Comparison of ENCODE assay signal across 21 mouse cellular contexts in the genomic region with DNA sequence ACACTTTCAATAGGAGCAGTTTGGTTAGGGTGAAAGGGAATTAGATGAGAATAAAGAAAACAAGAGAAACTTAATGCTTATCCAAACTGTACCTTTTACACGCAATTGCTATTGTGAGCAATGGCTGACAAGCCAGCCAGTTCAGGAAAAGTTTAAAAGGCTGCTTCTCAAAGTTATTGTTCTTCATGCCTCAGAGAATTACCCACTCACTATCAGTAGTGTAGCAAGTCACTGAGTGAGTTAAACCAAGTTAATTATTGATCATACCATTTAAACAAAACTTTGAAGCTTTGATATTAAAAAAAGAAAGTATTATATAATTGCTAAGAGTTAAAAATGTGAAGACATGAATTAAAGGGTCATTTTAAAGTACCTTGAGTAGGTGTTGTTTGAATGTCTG.
DNase-seq lines count a peak whose midpoint lies in the region; ATAC-seq lines count a peak whose summit lies in the region.
"Had no signal": no experiment of that assay in that cellular context is flagged by ENCODE, and none has a peak within 500 bp of the region (broad histone marks: within the 10 kb centered on the region; RNA-seq: fewer than 3 reads in every experiment).

No protein-coding gene starts in this region.

- no peaks in the 10 kb centered on the region for H3K36me3 ChIP-seq in kidney, embryonic 15.5 days
- no peaks in the 10 kb centered on the region for H3K36me3 ChIP-seq in kidney, embryonic 16.5 days (ENCODE audit: insufficient read depth, low read length)
- no peaks in the 10 kb centered on the region for H3K36me3 ChIP-seq in midbrain, embryonic 11.5 days (ENCODE audit: control insufficient read depth, insufficient read depth, low read length)
- no peaks in the 10 kb centered on the region for H3K36me3 ChIP-seq in midbrain, embryonic 16.5 days (ENCODE audit: control insufficient read depth, insufficient read depth, low read length)
- H3K36me3 ChIP-seq: G1E had no signal

- WGBS in kidney, embryonic 15.5 days = 39% methylated on average over 1 of the region's 1 CpGs
- 36% methylated on average over 1 of the region's 1 CpGs for WGBS in kidney, embryonic 16.5 days
- 88% methylated on average over 1 of the region's 1 CpGs for WGBS in midbrain, embryonic 11.5 days
- WGBS in midbrain, embryonic 16.5 days = 76% methylated on average over 1 of the region's 1 CpGs

- no peak overlapping the region for H3K9ac ChIP-seq in kidney, embryonic 15.5 days
- no peak overlapping the region for H3K9ac ChIP-seq in kidney, embryonic 16.5 days (replicated peaks; ENCODE audit: low read length)
- H3K9ac ChIP-seq in midbrain, embryonic 11.5 days (ENCODE audit: low read length) = no peak overlapping the region
- H3K9ac ChIP-seq in midbrain, embryonic 16.5 days (ENCODE audit: low read depth, low read length) = no peak overlapping the region

- no peaks in the 10 kb centered on the region for H3K9me3 ChIP-seq in kidney, embryonic 15.5 days (replicated peaks)
- no peaks in the 10 kb centered on the region for H3K9me3 ChIP-seq in kidney, embryonic 16.5 days (ENCODE audit: low read length)
- no peaks in the 10 kb centered on the region for H3K9me3 ChIP-seq in midbrain, embryonic 11.5 days (ENCODE audit: control insufficient read depth, low read length)
- H3K9me3 ChIP-seq in midbrain, embryonic 16.5 days (replicated peaks; ENCODE audit: control insufficient read depth, low read length, poor library complexity, severe bottlenecking) = no peaks in the 10 kb centered on the region
- H3K9me3 ChIP-seq: G1E had no signal

- no peaks in the 10 kb centered on the region for H3K27me3 ChIP-seq in kidney, embryonic 15.5 days
- H3K27me3 ChIP-seq in kidney, embryonic 16.5 days (ENCODE audit: insufficient read depth, low read length) = no peaks in the 10 kb centered on the region
- H3K27me3 ChIP-seq in midbrain, embryonic 11.5 days (ENCODE audit: control insufficient read depth, insufficient read depth, low read length) = no peaks in the 10 kb centered on the region
- H3K27me3 ChIP-seq in midbrain, embryonic 16.5 days (ENCODE audit: control insufficient read depth, insufficient read depth, low read depth, low read length) = no peaks in the 10 kb centered on the region
- H3K27me3 ChIP-seq: CH12.LX, Patski had no signal

- peak; percentile 86 for ATAC-seq in kidney, embryonic 15.5 days (replicated peaks; ENCODE audit: low FRiP score)
- peak; percentile 74; the same call in 1 of the 2 replicates for ATAC-seq in kidney, embryonic 16.5 days (ENCODE audit: low FRiP score, low TSS enrichment)
- ATAC-seq in midbrain, embryonic 11.5 days (ENCODE audit: low FRiP score) = no peak
- ATAC-seq in midbrain, embryonic 16.5 days = no peak
- ATAC-seq: activated CD4-positive, CD25-positive, alpha-beta regulatory T cell, adult 4 months; CD4-positive, CD25-positive, alpha-beta regulatory T cell, adult 4 months; Patski had no signal

- no peaks in the 10 kb centered on the region for H3K4me1 ChIP-seq in kidney, embryonic 15.5 days
- H3K4me1 ChIP-seq in kidney, embryonic 16.5 days (ENCODE audit: insufficient read depth, low read length) = no peaks in the 10 kb centered on the region
- H3K4me1 ChIP-seq in midbrain, embryonic 11.5 days (ENCODE audit: control insufficient read depth, insufficient read depth, low read length) = no peaks in the 10 kb centered on the region
- H3K4me1 ChIP-seq in midbrain, embryonic 16.5 days (ENCODE audit: control insufficient read depth, insufficient read depth, low read length) = no peaks in the 10 kb centered on the region

- H3K27ac ChIP-seq in kidney, embryonic 15.5 days = peak overlapping the region; percentile 70
- H3K27ac ChIP-seq in kidney, embryonic 16.5 days (ENCODE audit: low read length) = peak overlapping the region; percentile 66; the same call in 1 of the 2 replicates
- no peak overlapping the region for H3K27ac ChIP-seq in midbrain, embryonic 11.5 days (ENCODE audit: low read depth, low read length)
- no peak overlapping the region for H3K27ac ChIP-seq in midbrain, embryonic 16.5 days (ENCODE audit: low read length)

- no peak overlapping the region for H3K4me3 ChIP-seq in kidney, embryonic 15.5 days (replicated peaks)
- H3K4me3 ChIP-seq in kidney, embryonic 16.5 days (ENCODE audit: low read length) = no peak overlapping the region
- no peak overlapping the region for H3K4me3 ChIP-seq in midbrain, embryonic 11.5 days (ENCODE audit: low read depth, low read length)
- no peak overlapping the region for H3K4me3 ChIP-seq in midbrain, embryonic 16.5 days (ENCODE audit: low read depth, low read length)

- H3K4me2 ChIP-seq in kidney, embryonic 15.5 days = no peak overlapping the region
- no peak overlapping the region for H3K4me2 ChIP-seq in kidney, embryonic 16.5 days (replicated peaks; ENCODE audit: low read depth, low read length)
- H3K4me2 ChIP-seq in midbrain, embryonic 11.5 days = no peak overlapping the region
- H3K4me2 ChIP-seq in midbrain, embryonic 16.5 days (ENCODE audit: low read length) = no peak overlapping the region

- DNase-seq in kidney, adult 9 months = no peak
- no peak for DNase-seq in kidney, postnatal 36 days
- peak; percentile 51 for DNase-seq in midbrain, embryonic 11.5 days (ENCODE audit: low spot score, missing footprints)
- DNase-seq: adrenal gland, adult 2 months; adrenal gland, adult 8-10 months; adrenal gland, postnatal 10 days; adrenal gland, postnatal 14 days; adrenal gland, postnatal 25 days; adrenal gland, postnatal 36 days; B cell, adult 2 months; cerebellum, adult 11 months; cerebellum, adult 11-12 months; cerebellum, adult 18-20 months had no signal

Comparison
In these comparisons a context has a peak if more than half of its experiments do, and no peak if none do; other contexts are left out.
1. ATAC-seq: peak in kidney, embryonic 15.5 days (single experiment) and kidney, embryonic 16.5 days (single experiment); none in midbrain, embryonic 11.5 days (single experiment) and midbrain, embryonic 16.5 days (single experiment).
2. H3K27ac ChIP-seq: peak in kidney, embryonic 15.5 days (single experiment) and kidney, embryonic 16.5 days (single experiment); none in midbrain, embryonic 11.5 days (single experiment) and midbrain, embryonic 16.5 days (single experiment).